Mouse (Mus musculus) heart, postnatal 36 days (tissue): ENCODE measurements around the gene Slc18a2. TPM values are rescaled to one million over a fixed set of nuclear protein-coding genes. Genes with fewer than 3 reads are reported as not detected.
A peak's percentile ranks its signal among the peaks of the same experiment; 100 is the strongest.

Source experiments
- DNase-seq, 2 experiments: peaks; one replicate each; pipeline ENCODE4 v3.0.0; 2021 to 2022
- intact Hi-C: fragments of 180-260 bp; cut with DNase I; formaldehyde crosslinking; loops from one replicate; pipeline ENCODE4 v1.15.1; 2025
- total RNA-seq, 2 experiments: library from RNA; stranded (reverse); gene quantifications; 2 replicates each; pipeline ENCODE4 v1.2.3; 2021

Slc18a2 gene
- under 1 TPM; 0.62 to 0.94 TPM for total RNA-seq

GRCm38 (mm10) chr19:59260718-59261442, at the start of gene Slc18a2:
Slc18a2 (plus strand) TSS chr19:59260896.
- no peak for DNase-seq
- intact Hi-C loops: no loop called here

GRCm38 (mm10) chr19:59216891-59217290, 43.8 kb upstream of the Slc18a2 start:
- intact Hi-C loops: no loop called here
- DNase-seq: no peak

GRCm38 (mm10) chr19:59218991-59219390, 41.7 kb upstream of the Slc18a2 start, which contains the start of gene Kcnk18:
Kcnk18 (plus strand) TSS chr19:59219214.
- intact Hi-C loops: no loop called here
- DNase-seq: no peak

- intact Hi-C loops: no loop called here
- DNase-seq: no peak
Measured at GRCm38 (mm10) chr19:59221131-59221530, 39.6 kb upstream of the Slc18a2 start.

GRCm38 (mm10) chr19:59228376-59228775, 32.3 kb upstream of the Slc18a2 start:
- intact Hi-C loops: no loop called here
- no peak for DNase-seq

- DNase-seq: no peak
- intact Hi-C loops: no loop called here
Measured at GRCm38 (mm10) chr19:59232786-59233185, 27.9 kb upstream of the Slc18a2 start.

- no peak for DNase-seq
- intact Hi-C loops: no loop called here
Measured at GRCm38 (mm10) chr19:59235001-59235400, 25.7 kb upstream of the Slc18a2 start.

GRCm38 (mm10) chr19:59236046-59236445, 24.6 kb upstream of the Slc18a2 start:
- DNase-seq: no peak
- intact Hi-C loops: no loop called here

- intact Hi-C loops: loop anchor here (1.0 to 2.0 kb wide), 2 partner anchors 78 to 144 kb away; no protein-coding TSS in a partner anchor
- DNase-seq: no peak
Measured at GRCm38 (mm10) chr19:59238630-59239029, 22.1 kb upstream of the Slc18a2 start.

GRCm38 (mm10) chr19:59239124-59239817, 21.4 kb upstream of the Slc18a2 start:
- intact Hi-C loops: loop anchor here (1.0 to 2.0 kb wide), 2 partner anchors 77 to 144 kb away; no protein-coding TSS in a partner anchor
- DNase-seq: peak; percentile 89 to 93

- DNase-seq: peak in 1 of 2 experiments; percentile 8
- intact Hi-C loops: no loop called here
Measured at GRCm38 (mm10) chr19:59241987-59242386, 18.7 kb upstream of the Slc18a2 start.

GRCm38 (mm10) chr19:59243057-59243456, 17.6 kb upstream of the Slc18a2 start:
- intact Hi-C loops: no loop called here
- DNase-seq: no peak

- intact Hi-C loops: no loop called here
Measured at GRCm38 (mm10) chr19:59248144-59248543, 12.6 kb upstream of the Slc18a2 start.

GRCm38 (mm10) chr19:59248553-59249286, 12.0 kb upstream of the Slc18a2 start:
- no peak for DNase-seq
- intact Hi-C loops: no loop called here

More at GRCm38 (mm10) chr19:59248144-59248543, 12.6 kb upstream of the Slc18a2 start:
- DNase-seq: no peak

- intact Hi-C loops: no loop called here
- no peak for DNase-seq
Measured at GRCm38 (mm10) chr19:59252651-59253050, 8.0 kb upstream of the Slc18a2 start.

- no peak for DNase-seq
- intact Hi-C loops: no loop called here
Measured at GRCm38 (mm10) chr19:59259633-59260032, 1.1 kb upstream of the Slc18a2 start.

- no peak for DNase-seq
- intact Hi-C loops: no loop called here
Measured at GRCm38 (mm10) chr19:59261604-59262003, 908 bp downstream of the Slc18a2 start.

GRCm38 (mm10) chr19:59263171-59263570, 2.5 kb downstream of the Slc18a2 start:
- no peak for DNase-seq
- intact Hi-C loops: no loop called here

- no peak for DNase-seq
- intact Hi-C loops: no loop called here
Measured at GRCm38 (mm10) chr19:59264838-59265532, 4.3 kb downstream of the Slc18a2 start.

- intact Hi-C loops: no loop called here
- no peak for DNase-seq
Measured at GRCm38 (mm10) chr19:59265907-59266306, 5.2 kb downstream of the Slc18a2 start.
